Mouse (Mus musculus): Measurements from ENCODE around the gene Gm21981. TPM values are rescaled to one million over a fixed set of nuclear protein-coding genes. Genes with fewer than 3 reads are reported as not detected.

Gene Gm21981
- polyA plus RNA-seq, 1 experiment from 2014 or later, result 0.26 TPM

GRCm38 (mm10) chr17:47678238-47678637 is 16.0 kb downstream of the Gm21981 start:
- H3K4me2 ChIP-seq (ENCODE audit: low read depth, low read length), result no peak overlapping the region
- no peaks in the 10 kb centered on the region for H3K9me3 ChIP-seq (ENCODE audit: control insufficient read depth, low read length)
- peak overlapping the region; percentile 12; the same call in 1 of the 2 replicates for H3K27ac ChIP-seq (ENCODE audit: low read length)
- H3K4me3 ChIP-seq (ENCODE audit: low read length), result no peak overlapping the region
- ATAC-seq, result peak; percentile 79
- 67% methylated on average over 5 of the region's 5 CpGs for WGBS
- H3K4me1 ChIP-seq (ENCODE audit: control insufficient read depth, insufficient read depth, low read length), result peaks cover 4% of the 10 kb centered on the region
- no peaks in the 10 kb centered on the region for H3K27me3 ChIP-seq (replicated peaks; ENCODE audit: control insufficient read depth, insufficient read depth, low read length)
- no peak overlapping the region for H3K9ac ChIP-seq (ENCODE audit: low read depth, low read length)
- peaks cover 14% of the 10 kb centered on the region for H3K36me3 ChIP-seq (ENCODE audit: control insufficient read depth, insufficient read depth, low read length)

DNA sequence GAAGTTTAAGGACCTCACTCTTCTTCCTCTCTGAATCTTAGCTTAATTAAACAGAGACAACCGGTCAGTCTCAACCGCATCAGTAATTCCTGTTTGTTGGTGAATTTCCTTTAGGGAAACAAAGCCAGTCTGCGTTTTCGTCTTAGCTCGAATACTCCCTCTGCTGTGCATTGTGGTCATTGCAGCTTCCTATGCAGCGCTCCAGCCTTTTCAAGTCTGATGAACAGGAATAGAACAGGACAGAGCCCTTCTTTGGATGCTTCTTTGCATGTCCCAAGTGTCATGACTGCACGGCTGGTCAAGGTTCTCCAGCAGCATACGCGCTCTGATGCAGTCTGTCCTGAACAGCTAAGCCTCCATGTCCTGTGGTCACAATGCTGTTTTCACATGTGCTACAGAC is 17.7 kb downstream of the Gm21981 start:
- Histone ChIP-seq H3K9me3 (ENCODE audit: control insufficient read depth, low read length) (no peaks in the 10 kb centered on the region), H3K4me1 (ENCODE audit: control insufficient read depth, insufficient read depth, low read length) (peaks cover 13% of the 10 kb centered on the region), H3K36me3 (ENCODE audit: control insufficient read depth, insufficient read depth, low read length) (peaks cover 11% of the 10 kb centered on the region), H3K27me3 (replicated peaks; ENCODE audit: control insufficient read depth, insufficient read depth, low read length) (no peaks in the 10 kb centered on the region), H3K9ac (ENCODE audit: low read depth, low read length) (no peak overlapping the region), H3K4me3 (ENCODE audit: low read length) (no peak overlapping the region), H3K27ac (ENCODE audit: low read length) (no peak overlapping the region), H3K4me2 (ENCODE audit: low read depth, low read length) (no peak overlapping the region)
- no peak for ATAC-seq
- WGBS, result 19% methylated on average over 9 of the region's 9 CpGs

- Histone ChIP-seq H3K9ac (ENCODE audit: low read depth, low read length) (peak overlapping the region; percentile 65), H3K27ac (ENCODE audit: low read length) (no peak overlapping the region), H3K9me3 (ENCODE audit: control insufficient read depth, low read length) (no peaks in the 10 kb centered on the region), H3K36me3 (ENCODE audit: control insufficient read depth, insufficient read depth, low read length) (peaks cover 4% of the 10 kb centered on the region), H3K4me2 (ENCODE audit: low read depth, low read length) (peak overlapping the region; percentile 86), H3K27me3 (replicated peaks; ENCODE audit: control insufficient read depth, insufficient read depth, low read length) (no peaks in the 10 kb centered on the region), H3K4me1 (ENCODE audit: control insufficient read depth, insufficient read depth, low read length) (peaks cover 9% of the 10 kb centered on the region), H3K4me3 (ENCODE audit: low read length) (peak overlapping the region; percentile 49)
- WGBS, result 9% methylated on average over 63 of the region's 68 CpGs
- ATAC-seq, result peak; percentile 84
Observed at GRCm38 (mm10) chr17:47672311-47673111, 21.7 kb downstream of the Gm21981 start.

GRCm38 (mm10) chr17:47671988-47672310 is 22.3 kb downstream of the Gm21981 start:
- WGBS, result 37% methylated on average over 14 of the region's 14 CpGs
- ATAC-seq, result peak; percentile 37

GRCm38 (mm10) chr17:47669166-47669565 is 25.1 kb downstream of the Gm21981 start:
- no peaks in the 10 kb centered on the region for H3K27me3 ChIP-seq (replicated peaks; ENCODE audit: control insufficient read depth, insufficient read depth, low read length)
- ATAC-seq, result no peak
- no peak overlapping the region for H3K4me2 ChIP-seq (ENCODE audit: low read depth, low read length)
- H3K4me3 ChIP-seq (ENCODE audit: low read length), result no peak overlapping the region
- no peak overlapping the region for H3K27ac ChIP-seq (ENCODE audit: low read length)
- H3K9ac ChIP-seq (ENCODE audit: low read depth, low read length), result no peak overlapping the region
- WGBS, result 67% methylated on average over 4 of the region's 4 CpGs
- H3K4me1 ChIP-seq (ENCODE audit: control insufficient read depth, insufficient read depth, low read length), result peaks cover 9% of the 10 kb centered on the region
- no peaks in the 10 kb centered on the region for H3K9me3 ChIP-seq (ENCODE audit: control insufficient read depth, low read length)
- no peaks in the 10 kb centered on the region for H3K36me3 ChIP-seq (ENCODE audit: control insufficient read depth, insufficient read depth, low read length)

More at GRCm38 (mm10) chr17:47671988-47672310, 22.3 kb downstream of the Gm21981 start:
- H3K9me3 ChIP-seq (ENCODE audit: control insufficient read depth, low read length), result no peaks in the 10 kb centered on the region
- no peaks in the 10 kb centered on the region for H3K27me3 ChIP-seq (replicated peaks; ENCODE audit: control insufficient read depth, insufficient read depth, low read length)
- H3K4me3 ChIP-seq (ENCODE audit: low read length), result peak overlapping the region; percentile 49
- peak overlapping the region; percentile 65 for H3K9ac ChIP-seq (ENCODE audit: low read depth, low read length)
- peaks cover 4% of the 10 kb centered on the region for H3K36me3 ChIP-seq (ENCODE audit: control insufficient read depth, insufficient read depth, low read length)
- no peak overlapping the region for H3K27ac ChIP-seq (ENCODE audit: low read length)
- peaks cover 9% of the 10 kb centered on the region for H3K4me1 ChIP-seq (ENCODE audit: control insufficient read depth, insufficient read depth, low read length)
- H3K4me2 ChIP-seq (ENCODE audit: low read depth, low read length), result peak overlapping the region; percentile 86

DNA sequence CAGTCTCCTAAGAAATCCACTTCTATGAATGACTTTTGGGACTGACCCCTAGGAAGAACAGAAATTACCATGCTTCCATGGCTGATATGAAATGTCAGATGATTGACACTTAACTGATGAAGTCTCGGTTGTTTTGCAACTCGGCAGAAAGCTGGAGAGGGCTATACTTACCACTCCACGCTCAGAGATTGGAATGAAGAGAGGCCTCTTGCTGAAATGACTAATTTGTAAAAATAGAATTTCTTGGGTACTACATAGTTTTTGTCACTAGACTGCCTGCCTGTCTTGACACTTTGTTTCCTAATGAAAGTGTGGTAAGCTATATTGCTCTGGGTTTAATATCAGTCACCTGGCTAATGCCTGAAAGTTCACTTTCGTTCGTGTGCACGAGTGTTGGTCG is 29.8 kb downstream of the Gm21981 start:
- Histone ChIP-seq H3K27ac (ENCODE audit: low read length) (no peak overlapping the region), H3K36me3 (ENCODE audit: control insufficient read depth, insufficient read depth, low read length) (no peaks in the 10 kb centered on the region), H3K4me1 (ENCODE audit: control insufficient read depth, insufficient read depth, low read length) (no peaks in the 10 kb centered on the region), H3K4me2 (ENCODE audit: low read depth, low read length) (no peak overlapping the region), H3K9me3 (ENCODE audit: control insufficient read depth, low read length) (no peaks in the 10 kb centered on the region), H3K4me3 (ENCODE audit: low read length) (no peak overlapping the region), H3K9ac (ENCODE audit: low read depth, low read length) (no peak overlapping the region), H3K27me3 (replicated peaks; ENCODE audit: control insufficient read depth, insufficient read depth, low read length) (no peaks in the 10 kb centered on the region)
- ATAC-seq, result no peak
- 84% methylated on average over 7 of the region's 7 CpGs for WGBS

DNA sequence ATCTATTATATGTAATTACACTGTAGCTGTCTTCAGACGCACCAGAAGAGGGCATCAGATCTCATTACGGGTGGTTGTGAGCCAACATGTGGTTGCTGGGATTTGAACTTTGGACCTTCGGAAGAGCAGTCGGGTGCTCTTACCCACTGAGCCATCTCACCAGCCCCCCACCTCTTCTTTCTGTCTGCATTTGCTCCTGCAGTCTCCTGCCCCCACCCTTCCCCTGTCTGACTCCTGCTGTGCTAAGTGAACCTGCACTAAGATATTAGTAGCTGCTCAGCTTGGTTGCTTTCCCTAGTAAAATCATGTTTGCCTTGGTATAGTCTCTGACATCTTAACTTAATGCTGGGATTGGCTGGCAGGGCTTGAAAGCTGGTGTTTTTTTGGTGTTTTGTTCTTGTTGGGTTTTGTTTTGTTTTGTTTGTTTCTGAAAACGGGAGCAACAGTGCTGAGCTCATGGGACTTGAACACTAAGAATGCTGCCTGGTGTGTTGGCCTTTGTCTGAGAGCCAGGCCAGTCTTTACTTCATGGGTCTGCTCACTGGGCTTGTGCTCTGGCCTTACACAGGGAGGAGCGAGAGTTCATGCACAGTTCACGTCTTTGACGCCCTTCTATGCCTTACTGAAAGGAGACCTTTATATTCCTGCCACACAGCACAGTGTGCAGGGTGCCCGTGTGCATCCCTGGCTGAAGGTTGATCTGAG is 31.1 kb downstream of the Gm21981 start:
- ATAC-seq, result no peak
- H3K36me3 ChIP-seq (ENCODE audit: control insufficient read depth, insufficient read depth, low read length), result no peaks in the 10 kb centered on the region
- no peak overlapping the region for H3K9ac ChIP-seq (ENCODE audit: low read depth, low read length)
- WGBS, result 65% methylated on average over 9 of the region's 9 CpGs
- no peak overlapping the region for H3K27ac ChIP-seq (ENCODE audit: low read length)
- no peaks in the 10 kb centered on the region for H3K9me3 ChIP-seq (ENCODE audit: control insufficient read depth, low read length)
- no peaks in the 10 kb centered on the region for H3K27me3 ChIP-seq (replicated peaks; ENCODE audit: control insufficient read depth, insufficient read depth, low read length)
- no peak overlapping the region for H3K4me3 ChIP-seq (ENCODE audit: low read length)
- H3K4me2 ChIP-seq (ENCODE audit: low read depth, low read length), result no peak overlapping the region
- no peaks in the 10 kb centered on the region for H3K4me1 ChIP-seq (ENCODE audit: control insufficient read depth, insufficient read depth, low read length)

GRCm38 (mm10) chr17:47658741-47659243 is 35.5 kb downstream of the Gm21981 start:
- no peak for ATAC-seq
- H3K27me3 ChIP-seq (replicated peaks; ENCODE audit: control insufficient read depth, insufficient read depth, low read length), result no peaks in the 10 kb centered on the region
- H3K9me3 ChIP-seq (ENCODE audit: control insufficient read depth, low read length), result no peaks in the 10 kb centered on the region
- no peak overlapping the region for H3K4me2 ChIP-seq (ENCODE audit: low read depth, low read length)
- no peak overlapping the region for H3K9ac ChIP-seq (ENCODE audit: low read depth, low read length)
- H3K27ac ChIP-seq (ENCODE audit: low read length), result no peak overlapping the region
- H3K4me3 ChIP-seq (ENCODE audit: low read length), result no peak overlapping the region
- no peaks in the 10 kb centered on the region for H3K36me3 ChIP-seq (ENCODE audit: control insufficient read depth, insufficient read depth, low read length)
- 67% methylated on average over 3 of the region's 3 CpGs for WGBS
- H3K4me1 ChIP-seq (ENCODE audit: control insufficient read depth, insufficient read depth, low read length), result peaks cover 2% of the 10 kb centered on the region; the same call in 1 of the 2 replicates

DNA sequence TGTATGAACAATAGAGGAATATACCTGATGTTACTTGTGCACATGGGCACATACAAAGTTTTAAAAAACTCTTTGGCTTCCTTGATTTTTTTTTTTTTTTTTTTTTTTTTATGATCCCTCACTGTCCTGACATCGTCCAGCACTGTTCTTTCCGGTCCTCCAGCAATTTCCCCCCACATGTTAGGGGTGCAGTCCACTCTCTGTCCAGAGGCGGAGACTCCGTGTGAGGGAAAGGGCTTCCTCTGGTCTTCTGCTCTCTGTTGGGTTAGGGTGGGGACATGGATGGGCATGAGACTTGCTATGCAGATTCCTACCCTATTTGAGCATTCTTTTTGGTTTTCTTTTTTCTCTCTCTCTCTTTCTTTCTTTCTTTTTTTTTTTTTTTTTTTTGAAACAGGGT is 36.4 kb downstream of the Gm21981 start:
- no peaks in the 10 kb centered on the region for H3K27me3 ChIP-seq (replicated peaks; ENCODE audit: control insufficient read depth, insufficient read depth, low read length)
- peaks cover 2% of the 10 kb centered on the region; the same call in 1 of the 2 replicates for H3K4me1 ChIP-seq (ENCODE audit: control insufficient read depth, insufficient read depth, low read length)
- WGBS, result 75% methylated on average over 4 of the region's 4 CpGs
- no peak for ATAC-seq
- no peak overlapping the region for H3K4me3 ChIP-seq (ENCODE audit: low read length)
- H3K9me3 ChIP-seq (ENCODE audit: control insufficient read depth, low read length), result no peaks in the 10 kb centered on the region
- no peak overlapping the region for H3K4me2 ChIP-seq (ENCODE audit: low read depth, low read length)
- no peak overlapping the region for H3K27ac ChIP-seq (ENCODE audit: low read length)
- H3K36me3 ChIP-seq (ENCODE audit: control insufficient read depth, insufficient read depth, low read length), result no peaks in the 10 kb centered on the region
- H3K9ac ChIP-seq (ENCODE audit: low read depth, low read length), result no peak overlapping the region
